Mouse (Mus musculus) kidney, embryonic 14.5 days (tissue): ENCODE results near the gene Amotl1. TPM values are rescaled to one million over a fixed set of nuclear protein-coding genes. Genes with fewer than 3 reads are reported as not detected.

ENCODE experiments used
- ATAC-seq: fragments of 200-750 bp; cut with Nextera tagmentation; 2 replicates; pipeline ENCODE4 v1.8.0; 2017; ENCODE audit warnings: moderate number of reproducible peaks, mild to moderate bottlenecking, moderate TSS enrichment, moderate library complexity; ENCODE audit not compliant: low FRiP score, low TSS enrichment
- H3K27ac ChIP-seq: fragments of 300-500 bp; sonication (generic); 2 replicates; pipeline ENCODE4 v1.5.1; 2014; ENCODE audit warnings: low read depth, mild to moderate bottlenecking, low read length, moderate library complexity, mixed read lengths
- H3K27me3 ChIP-seq: fragments of 300-500 bp; sonication (generic); 2 replicates; pipeline ENCODE4 v1.6.1; 2014; ENCODE audit warnings: mild to moderate bottlenecking, low read length; ENCODE audit not compliant: control insufficient read depth, insufficient read depth
- H3K36me3 ChIP-seq: fragments of 300-500 bp; sonication (generic); 2 replicates; pipeline ENCODE4 v1.6.1; 2014; ENCODE audit warnings: low read length, mixed read lengths; ENCODE audit not compliant: control insufficient read depth, insufficient read depth
- H3K4me1 ChIP-seq: fragments of 300-500 bp; sonication (generic); 2 replicates; pipeline ENCODE4 v1.6.1; 2014; ENCODE audit warnings: low read length, mixed read lengths; ENCODE audit not compliant: control insufficient read depth, insufficient read depth
- H3K4me2 ChIP-seq: fragments of 300-500 bp; sonication (generic); replicated peaks from 2 replicates; pipeline ENCODE4 v1.6.1; 2014; ENCODE audit warnings: low read depth, mild to moderate bottlenecking, low read length
- H3K4me3 ChIP-seq: fragments of 300-500 bp; sonication (generic); 2 replicates; pipeline ENCODE4 v1.5.1; 2014; ENCODE audit warnings: mild to moderate bottlenecking, low read length
- H3K9ac ChIP-seq: fragments of 300-500 bp; sonication (generic); 2 replicates; pipeline ENCODE4 v1.6.1; 2014; ENCODE audit warnings: low read depth, mild to moderate bottlenecking, low read length, moderate library complexity
- H3K9me3 ChIP-seq: fragments of 300-500 bp; sonication (generic); 2 replicates; pipeline ENCODE4 v1.6.1; 2016; ENCODE audit warnings: low read length; ENCODE audit not compliant: control insufficient read depth
- WGBS: fragments of 180-500 bp; shearing (Covaris S2); extraction: QIAGEN DNeasy Blood & Tissue Kit; methylation state at CpG from one replicate; pipeline ENCODE4 v1.1.7; 2014; 5-methylcytosine and 5-hydroxymethylcytosine counted together
- polyA plus RNA-seq: library from polyadenylated mRNA; unstranded; fragments of >200 nt; fragmentation: Nextera tagmentation; extraction: Ambion mirVana; gene quantifications from 2 replicates; pipeline ENCODE4 v1.2.1, GENCODE M21; 2014

The Amotl1 gene
- polyA plus RNA-seq, 1 experiment from 2014 or later, result 32.9 TPM

DNA sequence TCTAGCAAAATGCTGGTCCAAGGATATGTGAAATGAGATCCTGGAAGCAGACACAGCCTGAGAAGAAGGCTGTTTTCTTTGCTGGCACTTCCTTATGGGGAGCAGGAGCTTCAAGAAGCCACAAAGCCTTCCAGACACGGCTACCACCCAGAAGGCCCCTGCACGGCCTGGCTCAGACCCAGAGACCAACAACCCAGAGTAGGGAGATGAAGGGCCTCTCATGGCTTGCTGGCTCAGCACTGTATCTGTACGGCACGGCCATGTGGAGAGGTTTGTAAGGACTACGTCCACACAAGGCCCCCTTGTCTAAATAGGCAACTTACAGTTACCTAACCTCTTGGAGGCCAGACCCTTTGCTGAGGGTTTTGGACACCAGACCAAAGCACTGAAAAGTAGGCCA, 45.1 kb downstream of the Amotl1 start:
- WGBS, result 86% methylated on average over 5 of the region's 5 CpGs

DNA sequence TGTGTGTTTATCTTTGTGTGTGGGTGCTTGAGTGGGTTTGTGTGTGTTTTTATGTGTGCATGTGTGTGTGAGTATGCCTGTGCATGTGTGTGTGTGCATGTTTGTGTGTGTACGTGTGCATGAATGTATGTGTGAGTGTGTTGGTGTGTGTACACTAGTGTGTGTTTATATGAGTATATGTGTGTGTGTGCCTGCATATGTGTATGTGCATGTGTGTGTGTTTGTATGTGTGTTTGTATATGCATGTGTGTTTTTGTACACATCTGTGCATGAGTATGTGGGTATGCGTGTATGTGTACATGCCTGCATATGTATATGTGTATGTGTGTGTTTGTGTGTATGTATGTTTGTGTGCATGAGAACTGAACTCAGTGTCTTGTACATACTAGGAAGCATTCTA, 46.7 kb downstream of the Amotl1 start:
- H3K9me3 ChIP-seq, result no peaks in the 10 kb centered on the region
- no peak overlapping the region for H3K4me3 ChIP-seq
- no peaks in the 10 kb centered on the region for H3K4me1 ChIP-seq
- no peak overlapping the region for H3K4me2 ChIP-seq
- H3K27me3 ChIP-seq, result no peaks in the 10 kb centered on the region
- ATAC-seq, result no peak
- peaks cover 32% of the 10 kb centered on the region for H3K36me3 ChIP-seq
- H3K27ac ChIP-seq, result no peak overlapping the region
- no peak overlapping the region for H3K9ac ChIP-seq
- 93% methylated on average over 2 of the region's 2 CpGs for WGBS

More for the DNA sequence above, 45.1 kb downstream of the Amotl1 start:
- Histone ChIP-seq H3K36me3 (peaks cover 16% of the 10 kb centered on the region), H3K9me3 (no peaks in the 10 kb centered on the region), H3K9ac (no peak overlapping the region), H3K4me3 (no peak overlapping the region), H3K4me2 (no peak overlapping the region), H3K27ac (no peak overlapping the region), H3K27me3 (no peaks in the 10 kb centered on the region), H3K4me1 (no peaks in the 10 kb centered on the region)
- no peak for ATAC-seq

DNA sequence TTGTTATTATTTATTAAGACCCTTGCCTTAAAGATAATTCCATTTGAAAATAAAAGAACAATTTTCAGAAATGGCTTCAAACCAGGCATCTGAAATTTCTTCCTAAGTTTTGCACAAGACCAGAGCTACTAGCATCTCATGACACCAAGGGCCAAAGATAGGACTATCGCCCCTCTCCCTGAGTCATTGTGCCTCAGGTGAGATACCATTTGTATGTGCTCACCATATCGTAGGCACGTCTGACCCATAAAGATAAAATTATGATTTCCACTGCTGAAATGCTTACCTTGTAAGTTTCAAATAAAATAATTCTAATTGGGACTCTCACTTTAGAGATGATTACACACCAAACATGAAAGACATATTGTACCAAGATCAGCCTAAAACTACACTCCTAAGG, 47.4 kb downstream of the Amotl1 start:
- no peaks in the 10 kb centered on the region for H3K4me1 ChIP-seq
- no peak overlapping the region for H3K27ac ChIP-seq
- ATAC-seq, result no peak
- no peaks in the 10 kb centered on the region for H3K9me3 ChIP-seq
- no peaks in the 10 kb centered on the region for H3K27me3 ChIP-seq
- H3K9ac ChIP-seq, result no peak overlapping the region
- H3K36me3 ChIP-seq, result peaks cover 39% of the 10 kb centered on the region
- 91% methylated on average over 3 of the region's 3 CpGs for WGBS
- H3K4me3 ChIP-seq, result no peak overlapping the region
- no peak overlapping the region for H3K4me2 ChIP-seq

- Histone ChIP-seq H3K27ac (no peak overlapping the region), H3K9me3 (no peaks in the 10 kb centered on the region), H3K4me2 (no peak overlapping the region), H3K4me3 (no peak overlapping the region), H3K27me3 (no peaks in the 10 kb centered on the region), H3K36me3 (peaks cover 45% of the 10 kb centered on the region), H3K9ac (no peak overlapping the region), H3K4me1 (no peaks in the 10 kb centered on the region)
- WGBS, result 85% methylated on average over 7 of the region's 7 CpGs
- no peak for ATAC-seq
These were observed 48.0 kb downstream of the Amotl1 start for GRCm38 (mm10) chr9:14596858-14597257.

GRCm38 (mm10) chr9:14596427-14596826, 48.4 kb downstream of the Amotl1 start:
- Histone ChIP-seq H3K4me2 (no peak overlapping the region), H3K27me3 (no peaks in the 10 kb centered on the region), H3K4me3 (no peak overlapping the region), H3K9me3 (no peaks in the 10 kb centered on the region), H3K9ac (no peak overlapping the region), H3K4me1 (no peaks in the 10 kb centered on the region), H3K36me3 (peaks cover 46% of the 10 kb centered on the region), H3K27ac (no peak overlapping the region)
- no peak for ATAC-seq
- WGBS, result 83% methylated on average over 5 of the region's 5 CpGs

GRCm38 (mm10) chr9:14595893-14596292, 49.0 kb downstream of the Amotl1 start:
- 87% methylated on average over 3 of the region's 3 CpGs for WGBS
- no peak overlapping the region for H3K27ac ChIP-seq
- H3K27me3 ChIP-seq, result no peaks in the 10 kb centered on the region
- ATAC-seq, result no peak
- no peak overlapping the region for H3K4me2 ChIP-seq
- H3K9me3 ChIP-seq, result no peaks in the 10 kb centered on the region
- H3K9ac ChIP-seq, result no peak overlapping the region
- no peak overlapping the region for H3K4me3 ChIP-seq
- peaks cover under 1% of the 10 kb centered on the region; the same call in 1 of the 2 replicates for H3K4me1 ChIP-seq
- peaks cover 52% of the 10 kb centered on the region for H3K36me3 ChIP-seq

- H3K4me1 ChIP-seq, result peaks cover 9% of the 10 kb centered on the region; the same call in 1 of the 2 replicates
- H3K9ac ChIP-seq, result no peak overlapping the region
- no peak overlapping the region for H3K27ac ChIP-seq
- no peak overlapping the region for H3K4me2 ChIP-seq
- H3K9me3 ChIP-seq, result no peaks in the 10 kb centered on the region
- H3K4me3 ChIP-seq, result no peak overlapping the region
- no peaks in the 10 kb centered on the region for H3K27me3 ChIP-seq
- WGBS, result 92% methylated on average over 4 of the region's 4 CpGs
- no peak for ATAC-seq
- H3K36me3 ChIP-seq, result peaks cover 63% of the 10 kb centered on the region
These were observed 51.0 kb downstream of the Amotl1 start for GRCm38 (mm10) chr9:14593880-14594279.

DNA sequence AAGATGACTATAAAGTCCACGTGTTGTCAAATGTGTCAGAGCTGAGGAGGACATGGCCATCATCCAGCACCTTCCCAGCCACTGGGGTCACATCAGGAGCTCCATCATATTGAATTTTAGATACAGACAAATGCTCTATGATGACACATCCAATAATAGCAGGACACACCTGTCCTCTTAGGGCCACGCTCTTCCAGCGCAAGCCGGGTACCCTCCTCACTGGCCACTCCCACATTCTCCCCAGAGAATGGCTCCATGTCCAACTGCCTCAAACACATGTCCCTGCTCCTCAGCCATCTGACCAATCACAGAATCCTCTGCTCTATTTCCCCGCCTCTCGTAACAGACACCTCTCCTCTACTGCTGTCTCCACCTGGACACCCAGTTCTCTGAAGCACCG, 54.2 kb downstream of the Amotl1 start:
- Histone ChIP-seq H3K4me1 (peaks cover 15% of the 10 kb centered on the region), H3K9ac (no peak overlapping the region), H3K27ac (no peak overlapping the region), H3K4me3 (no peak overlapping the region), H3K9me3 (no peaks in the 10 kb centered on the region), H3K4me2 (no peak overlapping the region), H3K36me3 (peaks cover 55% of the 10 kb centered on the region), H3K27me3 (no peaks in the 10 kb centered on the region)
- 76% methylated on average over 7 of the region's 7 CpGs for WGBS
- ATAC-seq, result no peak

DNA sequence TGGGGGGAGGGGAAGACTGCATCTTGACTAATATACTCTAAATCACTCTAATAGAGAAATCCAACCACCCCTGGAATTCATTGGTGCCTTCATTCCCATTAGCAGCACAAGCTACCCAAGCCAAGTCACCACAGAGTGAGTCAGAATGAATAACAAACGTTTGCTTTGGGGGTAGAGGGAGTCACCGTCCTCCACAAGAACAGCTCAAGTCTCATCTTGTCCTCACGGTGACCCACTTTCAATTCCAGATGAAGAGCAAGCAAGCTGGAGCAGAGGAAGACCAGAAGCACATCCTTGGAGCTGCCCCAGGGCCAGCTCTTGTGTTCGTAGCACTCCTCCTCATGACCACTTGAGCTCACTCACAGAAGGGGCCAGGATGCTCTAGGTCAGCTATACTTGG, 56.2 kb downstream of the Amotl1 start:
- Histone ChIP-seq H3K27ac (no peak overlapping the region), H3K9me3 (no peaks in the 10 kb centered on the region), H3K9ac (no peak overlapping the region), H3K4me1 (peaks cover 19% of the 10 kb centered on the region), H3K4me2 (no peak overlapping the region), H3K4me3 (no peak overlapping the region), H3K36me3 (peaks cover 36% of the 10 kb centered on the region), H3K27me3 (no peaks in the 10 kb centered on the region)
- 63% methylated on average over 4 of the region's 4 CpGs for WGBS
- no peak for ATAC-seq
